Mouse (Mus musculus): Measurements from ENCODE around the gene Dcaf8.

DNA sequence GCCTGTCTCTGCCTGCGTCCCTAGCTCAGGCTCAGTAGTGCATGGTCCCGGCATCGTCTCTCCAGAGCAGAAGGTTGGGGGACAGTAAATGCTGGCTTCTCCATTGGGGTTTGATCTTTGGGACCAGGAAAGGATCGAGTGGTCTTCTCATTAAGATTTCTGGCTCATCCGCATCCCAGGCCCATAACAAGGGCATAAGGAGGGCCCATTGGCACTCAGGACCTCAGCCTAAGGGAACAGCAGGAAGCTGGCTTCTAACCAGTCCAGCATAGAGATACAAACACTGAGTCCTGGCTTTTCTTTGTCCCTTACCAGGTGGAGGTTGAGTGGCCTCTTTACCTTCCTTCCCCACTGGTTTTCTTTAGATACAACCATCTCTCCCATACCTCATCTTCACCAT lies 50.0 kb downstream of the Dcaf8 start:
- TF ChIP-seq CTCF (IDR thresholded peaks at IDR 0.05; ENCODE audit: low read depth) = no peak
- TF ChIP-seq EP300 (IDR thresholded peaks at IDR 0.05; ENCODE audit: low read depth) = no peak
